Mouse (Mus musculus) MEL (cell line): ENCODE results near the gene Zfand3. TPM values are rescaled to one million over a fixed set of nuclear protein-coding genes. Genes with fewer than 3 reads are reported as not detected.

Experiments used
- DNase-seq: peaks from one replicate; pipeline ENCODE4 v3.0.0; 2011; ENCODE audit warnings: low read depth, low spot score
- H3K27ac ChIP-seq: 2 replicates; pipeline ENCODE4 v1.5.1; 2012; ENCODE audit warnings: low read depth, mild to moderate bottlenecking, control low read depth, low read length, moderate library complexity; ENCODE audit not compliant: control insufficient read depth
- H3K27me3 ChIP-seq, 2 experiments: fragments of 150-350 bp in 1 of 2; sonication (generic) in 1 of 2; 2 replicates each; pipeline ENCODE4 v1.6.1; 2012; ENCODE audit warnings: low read length in 2 of 2, mild to moderate bottlenecking in 2 of 2, improper control_type of control experiment in 1 of 2, moderate library complexity in 1 of 2; ENCODE audit not compliant: insufficient read depth in 2 of 2, control insufficient read depth in 1 of 2
- H3K36me3 ChIP-seq, 2 experiments: 2 replicates each; pipeline ENCODE4 v1.6.1; 2012 to 2014; ENCODE audit warnings: low read length in 2 of 2, improper control_type of control experiment in 1 of 2, inconsistent platforms in 1 of 2, mild to moderate bottlenecking in 1 of 2; ENCODE audit not compliant: insufficient read depth in 2 of 2, control insufficient read depth in 1 of 2
- H3K4me1 ChIP-seq, 2 experiments: fragments of 150-350 bp in 1 of 2; sonication (generic) in 1 of 2; 2 replicates each; pipeline ENCODE4 v1.6.1; 2012; ENCODE audit warnings: low read length in 2 of 2, improper control_type of control experiment in 1 of 2, mild to moderate bottlenecking in 1 of 2; ENCODE audit not compliant: insufficient read depth in 2 of 2, control insufficient read depth in 1 of 2
- H3K4me3 ChIP-seq, 2 experiments: fragments of 150-350 bp in 1 of 2; sonication (generic) in 1 of 2; 2 replicates each; pipeline ENCODE4 v1.5.1; 2012; ENCODE audit warnings: low read depth in 2 of 2, low read length in 2 of 2, mild to moderate bottlenecking in 2 of 2, moderate library complexity in 2 of 2, control low read depth in 1 of 2, improper control_type of control experiment in 1 of 2; ENCODE audit not compliant: control insufficient read depth in 1 of 2, insufficient read depth in 1 of 2
- H3K79me2 ChIP-seq: 2 replicates; pipeline ENCODE4 v1.6.1; 2012; ENCODE audit warnings: mild to moderate bottlenecking, low read length, moderate library complexity; ENCODE audit not compliant: control insufficient read depth, poor library complexity, insufficient read depth
- H3K9ac ChIP-seq: 2 replicates; pipeline ENCODE4 v1.6.1; 2012; ENCODE audit warnings: low read depth, mild to moderate bottlenecking, control low read depth, low read length, moderate library complexity; ENCODE audit not compliant: control insufficient read depth, poor library complexity, severe bottlenecking
- H3K9me3 ChIP-seq: fragments of 150-350 bp; sonication (generic); replicated peaks from 2 replicates; pipeline ENCODE4 v1.6.1; 2012; ENCODE audit warnings: mild to moderate bottlenecking, low read length, improper control_type of control experiment, moderate library complexity; ENCODE audit not compliant: insufficient read depth
- CTCF ChIP-seq, 3 experiments: IDR thresholded peaks in 2 of 3; conservative IDR thresholded peaks in 1 of 3; 2 replicates each; pipeline ENCODE4 v1.5.1; 2011 to 2012; ENCODE audit warnings: low read length in 3 of 3, low read depth in 2 of 3, mild to moderate bottlenecking in 2 of 3, improper control_type of control experiment in 1 of 3, inconsistent platforms in 1 of 3, mixed read lengths in 1 of 3, moderate library complexity in 1 of 3; ENCODE audit not compliant: control insufficient read depth in 1 of 3, insufficient read depth in 1 of 3, poor library complexity in 1 of 3, severe bottlenecking in 1 of 3
- ELF1 ChIP-seq: IDR thresholded peaks from 2 replicates; pipeline ENCODE4 v1.6.1; 2014; ENCODE audit warnings: low read depth, mild to moderate bottlenecking, inconsistent platforms, low read length, improper control_type of control experiment, moderate library complexity
- ETS1 ChIP-seq: IDR thresholded peaks from 2 replicates; pipeline ENCODE4 v1.6.1; 2012; ENCODE audit warnings: low read depth, mild to moderate bottlenecking, inconsistent platforms, low read length, improper control_type of control experiment, moderate library complexity
- GATA1 ChIP-seq: IDR thresholded peaks from 2 replicates; pipeline ENCODE4 v1.6.1; 2011; ENCODE audit warnings: low read depth, low read length, improper control_type of control experiment
- HCFC1 ChIP-seq: IDR thresholded peaks from 2 replicates; pipeline ENCODE4 v1.6.1; 2012; ENCODE audit warnings: low read depth, mild to moderate bottlenecking, inconsistent platforms, low read length, improper control_type of control experiment, moderate library complexity
- JUND ChIP-seq: IDR thresholded peaks from 2 replicates; pipeline ENCODE4 v1.6.1; 2011; ENCODE audit warnings: low read depth, mild to moderate bottlenecking, improper control_type of control experiment, low read length
- KAT2A ChIP-seq: conservative IDR thresholded peaks from 2 replicates; pipeline ENCODE4 v1.6.1; 2012; ENCODE audit warnings: low read depth, low read length, improper control_type of control experiment, inconsistent platforms
- MXI1 ChIP-seq: IDR thresholded peaks from 2 replicates; pipeline ENCODE4 v1.6.1; 2011; ENCODE audit warnings: mild to moderate bottlenecking, low read depth, low read length, improper control_type of control experiment
- MYB ChIP-seq: IDR thresholded peaks from 2 replicates; pipeline ENCODE4 v1.6.1; 2011; ENCODE audit warnings: mild to moderate bottlenecking, low read depth, low read length, improper control_type of control experiment
- NELFE ChIP-seq: IDR thresholded peaks from 2 replicates; pipeline ENCODE4 v1.6.1; 2011; ENCODE audit warnings: low read depth, low read length, improper control_type of control experiment
- POLR2AphosphoS5 ChIP-seq: IDR thresholded peaks from 2 replicates; pipeline ENCODE4 v1.6.1; 2012; ENCODE audit warnings: low read depth, borderline replicate concordance, mild to moderate bottlenecking, inconsistent platforms, low read length, moderate library complexity, mixed read lengths
- RAD21 ChIP-seq: IDR thresholded peaks from 2 replicates; pipeline ENCODE4 v1.6.1; 2011; ENCODE audit warnings: mild to moderate bottlenecking, low read depth, low read length, improper control_type of control experiment
- RCOR1 ChIP-seq: IDR thresholded peaks from 2 replicates; pipeline ENCODE4 v1.6.1; 2012; ENCODE audit warnings: low read depth, mild to moderate bottlenecking, inconsistent platforms, low read length, improper control_type of control experiment
- SIN3A ChIP-seq: IDR thresholded peaks from 2 replicates; pipeline ENCODE4 v1.6.1; 2012; ENCODE audit warnings: low read length, improper control_type of control experiment, inconsistent platforms
- SMC3 ChIP-seq: IDR thresholded peaks from 2 replicates; pipeline ENCODE4 v1.6.1; 2011; ENCODE audit warnings: low read depth, low read length, improper control_type of control experiment
- TBP ChIP-seq: IDR thresholded peaks from 2 replicates; pipeline ENCODE4 v1.8.0; 2011; ENCODE audit warnings: low read depth, low read length, improper control_type of control experiment
- TCF12 ChIP-seq: IDR thresholded peaks from 2 replicates; pipeline ENCODE4 v1.6.1; 2014; ENCODE audit warnings: low read depth, mild to moderate bottlenecking, inconsistent platforms, low read length, improper control_type of control experiment, moderate library complexity
- UBTF ChIP-seq: IDR thresholded peaks from 2 replicates; pipeline ENCODE4 v1.6.1; 2012; ENCODE audit warnings: low read depth, mild to moderate bottlenecking, inconsistent platforms, low read length, improper control_type of control experiment, moderate library complexity, borderline replicate concordance; ENCODE audit not compliant: insufficient read depth
- USF1 ChIP-seq: IDR thresholded peaks from 2 replicates; pipeline ENCODE4 v1.6.1; 2014; ENCODE audit warnings: low read depth, mild to moderate bottlenecking, inconsistent platforms, low read length, improper control_type of control experiment, moderate library complexity
- ZC3H11A ChIP-seq: IDR thresholded peaks from 2 replicates; pipeline ENCODE4 v1.6.1; 2012; ENCODE audit warnings: low read depth, mild to moderate bottlenecking, inconsistent platforms, low read length, improper control_type of control experiment
- ZMIZ1 ChIP-seq: IDR thresholded peaks from 2 replicates; pipeline ENCODE4 v1.6.1; 2012; ENCODE audit warnings: low read depth, mild to moderate bottlenecking, inconsistent platforms, low read length, improper control_type of control experiment, moderate library complexity
- polyA plus RNA-seq, 2 experiments: library from polyadenylated mRNA; stranded (reverse) in 1 of 2; unstranded in 1 of 2; fragments of >175 nt in 1 of 2; fragments of >200 nt in 1 of 2; gene quantifications; 2 replicates each; pipeline versions ENCODE4 v1.2.1 to v1.2.4; 2012; ENCODE audit warnings: low replicate concordance in 2 of 2, low read depth in 1 of 2; ENCODE audit not compliant: insufficient read length in 2 of 2, insufficient read depth in 1 of 2, missing spikeins in 1 of 2
- total RNA-seq: library from RNA; depleted of rRNA; stranded (reverse); fragments of 300-350 nt; gene quantifications from 2 replicates; pipeline ENCODE4 v1.2.3, GENCODE M21; 2012

Gene Zfand3
- total and polyA plus RNA-seq, 3 experiments: 28.3 to 48.8 TPM; not detected in 1

GRCm38 (mm10) chr17:30225030-30225740, 220.7 kb downstream of the Zfand3 start:
- no peak overlapping the region for H3K9ac ChIP-seq
- H3K36me3 ChIP-seq: no peaks in the 10 kb centered on the region
- no peak overlapping the region for H3K4me3 ChIP-seq
- no peak for DNase-seq
- no peak overlapping the region for H3K27ac ChIP-seq
- no peaks in the 10 kb centered on the region for H3K79me2 ChIP-seq
- TF ChIP-seq RAD21: no peak
- no peak for TF ChIP-seq NELFE
- no peak for TF ChIP-seq ETS1
- no peak for TF ChIP-seq MYB
- TF ChIP-seq POLR2AphosphoS5: no peak
- TF ChIP-seq ELF1: no peak
- no peak for TF ChIP-seq ZC3H11A
- no peak for TF ChIP-seq UBTF
- TF ChIP-seq TCF12: no peak
- TF ChIP-seq GATA1: no peak
- no peak for TF ChIP-seq TBP
- TF ChIP-seq CTCF (IDR thresholded peaks at IDR 0.05 in 2 of 3, conservative IDR thresholded peaks at IDR 0.05 in 1 of 3; ENCODE audit: control insufficient read depth in 1 of 3, insufficient read depth in 1 of 3, low read depth in 2 of 3, low read length in 3 of 3, poor library complexity in 1 of 3, severe bottlenecking in 1 of 3): no peak
- TF ChIP-seq MXI1: no peak
- TF ChIP-seq HCFC1: no peak
- TF ChIP-seq ZMIZ1: no peak
- H3K4me1 ChIP-seq: no peaks in the 10 kb centered on the region
- no peaks in the 10 kb centered on the region for H3K9me3 ChIP-seq
- no peaks in the 10 kb centered on the region for H3K27me3 ChIP-seq

GRCm38 (mm10) chr17:30228439-30229215, 224.1 kb downstream of the Zfand3 start:
- Histone ChIP-seq H3K4me1 (no peaks in the 10 kb centered on the region), H3K4me3 (no peak overlapping the region), H3K9me3 (no peaks in the 10 kb centered on the region), H3K27me3 (no peaks in the 10 kb centered on the region), H3K9ac (no peak overlapping the region), H3K79me2 (no peaks in the 10 kb centered on the region), H3K36me3 (no peaks in the 10 kb centered on the region), H3K27ac (no peak overlapping the region)
- TF ChIP-seq USF1 (no peak), RAD21 (no peak), RCOR1 (no peak), SIN3A (no peak), ETS1 (no peak), TBP (no peak), KAT2A (no peak), JUND (no peak), MYB (no peak), SMC3 (no peak)
- DNase-seq: no peak
